Mouse (Mus musculus) stomach, embryonic 14.5 days (tissue): ENCODE measurements around the gene Myh14. TPM values are rescaled to one million over a fixed set of nuclear protein-coding genes. Genes with fewer than 3 reads are reported as not detected.
A peak's percentile ranks its signal among the peaks of the same experiment; 100 is the strongest.

ENCODE experiments used
- ATAC-seq: fragments of 200-750 bp; cut with Nextera tagmentation; 2 replicates; pipeline ENCODE4 v1.8.0; 2017; ENCODE audit warnings: low read depth, moderate TSS enrichment; ENCODE audit not compliant: insufficient number of reproducible peaks, insufficient read depth, low FRiP score
- H3K27ac ChIP-seq: fragments of 300-500 bp; sonication (generic); 2 replicates; pipeline ENCODE4 v1.5.1; 2014; ENCODE audit warnings: mild to moderate bottlenecking, low read length, moderate library complexity, mixed read lengths
- H3K27me3 ChIP-seq: fragments of 300-500 bp; sonication (generic); 2 replicates; pipeline ENCODE4 v1.6.1; 2014; ENCODE audit warnings: low read length, control low read depth, mixed read lengths; ENCODE audit not compliant: control insufficient read depth, insufficient read depth
- H3K36me3 ChIP-seq: fragments of 300-500 bp; sonication (generic); 2 replicates; pipeline ENCODE4 v1.6.1; 2014; ENCODE audit warnings: mild to moderate bottlenecking, control low read depth, low read length, moderate library complexity, mixed read lengths; ENCODE audit not compliant: control insufficient read depth, insufficient read depth
- H3K4me1 ChIP-seq: fragments of 300-500 bp; sonication (generic); 2 replicates; pipeline ENCODE4 v1.6.1; 2014; ENCODE audit warnings: low read length, control low read depth, mixed read lengths; ENCODE audit not compliant: control insufficient read depth, insufficient read depth
- H3K4me2 ChIP-seq: fragments of 300-500 bp; sonication (generic); replicated peaks from 2 replicates; pipeline ENCODE4 v1.6.1; 2014; ENCODE audit warnings: low read depth, low read length, control low read depth
- H3K4me3 ChIP-seq: fragments of 300-500 bp; sonication (generic); 2 replicates; pipeline ENCODE4 v1.5.1; 2014; ENCODE audit warnings: low read depth, low read length, control low read depth
- H3K9ac ChIP-seq: fragments of 300-500 bp; sonication (generic); replicated peaks from 2 replicates; pipeline ENCODE4 v1.6.1; 2014; ENCODE audit warnings: low read depth, mild to moderate bottlenecking, control low read depth, low read length, moderate library complexity, mixed read lengths
- H3K9me3 ChIP-seq: fragments of 300-500 bp; sonication (generic); 2 replicates; pipeline ENCODE4 v1.6.1; 2016; ENCODE audit warnings: low read depth, low read length, control low read depth; ENCODE audit not compliant: control insufficient read depth
- WGBS: fragments of 180-500 bp; shearing (Covaris S2); extraction: QIAGEN DNeasy Blood & Tissue Kit; methylation state at CpG from one replicate; pipeline ENCODE4 v1.1.7; 2014; 5-methylcytosine and 5-hydroxymethylcytosine counted together
- polyA plus RNA-seq: library from polyadenylated mRNA; unstranded; fragments of >200 nt; fragmentation: Nextera tagmentation; extraction: Ambion mirVana; gene quantifications from 2 replicates; pipeline ENCODE4 v1.2.1, GENCODE M21; 2014

Gene Myh14
- polyA plus RNA-seq, 1 experiment from 2014 or later, result 15.8 TPM

DNA sequence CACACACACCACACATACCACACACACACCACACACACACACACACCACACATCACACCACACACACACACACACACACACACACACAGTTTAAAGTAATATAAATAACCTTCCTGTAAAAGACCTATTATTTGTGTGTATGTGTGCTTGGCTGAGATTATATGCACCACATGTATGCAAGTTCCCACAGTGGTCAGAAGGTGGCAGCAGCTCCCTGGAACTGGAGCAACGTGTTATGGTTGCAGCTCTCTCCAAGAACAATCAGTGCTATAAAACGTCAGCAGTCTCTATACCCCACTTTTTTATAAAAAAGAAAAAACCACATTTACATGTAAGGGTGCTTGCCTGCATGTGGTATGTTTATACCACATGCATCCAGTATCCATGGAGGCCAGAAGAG, 4.2 kb downstream of the Myh14 start:
- Histone ChIP-seq H3K36me3 (no peaks in the 10 kb centered on the region), H3K4me2 (no peak overlapping the region), H3K9ac (no peak overlapping the region), H3K9me3 (no peaks in the 10 kb centered on the region), H3K4me3 (no peak overlapping the region), H3K4me1 (no peaks in the 10 kb centered on the region; the same call in 1 of the 2 replicates), H3K27me3 (no peaks in the 10 kb centered on the region), H3K27ac (no peak overlapping the region)
- ATAC-seq, result no peak
- 79% methylated on average over 2 of the region's 2 CpGs for WGBS

DNA sequence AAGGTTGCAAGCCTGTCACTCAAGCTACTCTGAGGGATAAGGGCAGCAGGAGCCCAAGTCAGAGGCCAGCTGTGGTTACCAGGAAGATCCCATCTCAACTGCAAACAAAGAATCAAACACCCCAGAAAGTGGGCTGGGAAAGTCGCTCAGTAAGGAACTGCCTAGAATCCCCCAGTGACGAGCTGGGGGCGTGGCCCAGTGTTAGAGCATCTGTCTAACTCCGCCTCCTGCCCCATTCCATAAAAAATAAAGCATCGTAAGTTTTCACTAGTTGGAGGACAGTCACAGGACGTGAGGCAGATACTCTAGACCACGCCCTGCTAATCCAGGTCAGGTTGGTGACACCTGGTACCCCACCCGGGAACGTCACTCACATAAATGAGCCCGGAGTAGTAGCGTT, 5.9 kb downstream of the Myh14 start:
- Histone ChIP-seq H3K4me3 (no peak overlapping the region), H3K27ac (no peak overlapping the region), H3K36me3 (no peaks in the 10 kb centered on the region), H3K4me1 (no peaks in the 10 kb centered on the region), H3K9ac (no peak overlapping the region), H3K9me3 (no peaks in the 10 kb centered on the region), H3K4me2 (no peak overlapping the region), H3K27me3 (no peaks in the 10 kb centered on the region)
- no peak for ATAC-seq
- 38% methylated on average over 11 of the region's 11 CpGs for WGBS

DNA sequence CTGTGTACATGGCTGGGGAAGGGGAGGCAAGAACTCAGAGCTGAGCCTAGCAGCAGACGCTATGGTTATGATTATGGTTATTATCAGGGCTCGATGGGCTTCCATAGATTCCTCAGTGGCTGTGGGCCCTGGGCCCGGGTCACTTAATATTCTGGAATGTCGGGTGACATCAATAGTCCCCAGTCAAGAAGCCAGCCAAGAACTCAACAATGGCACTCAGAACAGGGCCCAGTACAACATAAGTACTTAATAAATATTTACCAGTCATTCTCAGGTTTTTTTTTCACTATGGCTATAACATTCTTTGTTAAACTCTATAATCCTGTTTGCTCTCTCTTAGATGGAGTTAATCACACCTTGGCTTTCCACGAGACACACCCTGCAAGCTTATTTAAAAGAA, 7.1 kb downstream of the Myh14 start:
- no peak for ATAC-seq
- Histone ChIP-seq H3K9me3 (no peaks in the 10 kb centered on the region), H3K4me2 (no peak overlapping the region), H3K9ac (no peak overlapping the region), H3K36me3 (no peaks in the 10 kb centered on the region), H3K27ac (peak overlapping the region; percentile 29; the same call in 1 of the 2 replicates), H3K4me3 (no peak overlapping the region), H3K27me3 (no peaks in the 10 kb centered on the region), H3K4me1 (no peaks in the 10 kb centered on the region)
- 65% methylated on average over 5 of the region's 5 CpGs for WGBS

DNA sequence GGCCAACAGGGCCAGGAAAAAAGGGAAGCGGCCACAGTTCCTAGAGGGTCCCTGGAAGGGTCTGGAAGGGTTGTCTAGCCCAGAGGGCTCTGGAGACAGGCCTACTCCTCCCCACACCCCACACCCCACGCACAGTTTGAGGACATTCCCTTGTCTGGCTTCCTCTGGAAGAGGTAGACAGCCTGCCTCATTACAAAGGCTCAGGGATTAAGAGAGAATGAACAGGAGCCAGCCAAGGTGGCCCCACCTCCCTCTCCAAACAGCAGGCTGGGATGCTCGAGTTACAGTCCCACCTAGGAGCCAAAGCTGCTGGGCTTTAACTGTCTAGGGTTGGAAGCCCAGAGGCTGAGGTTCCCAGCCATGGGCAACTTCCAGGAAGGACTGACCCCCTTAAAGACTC, 8.1 kb downstream of the Myh14 start:
- Histone ChIP-seq H3K4me2 (peak overlapping the region; percentile 22; the same call in 1 of the 2 replicates), H3K9me3 (no peaks in the 10 kb centered on the region), H3K36me3 (no peaks in the 10 kb centered on the region), H3K4me3 (no peak overlapping the region), H3K27me3 (no peaks in the 10 kb centered on the region), H3K27ac (peak overlapping the region; percentile 84), H3K4me1 (no peaks in the 10 kb centered on the region), H3K9ac (no peak overlapping the region)
- 11% methylated on average over 3 of the region's 3 CpGs for WGBS
- ATAC-seq, result peak; percentile 46

DNA sequence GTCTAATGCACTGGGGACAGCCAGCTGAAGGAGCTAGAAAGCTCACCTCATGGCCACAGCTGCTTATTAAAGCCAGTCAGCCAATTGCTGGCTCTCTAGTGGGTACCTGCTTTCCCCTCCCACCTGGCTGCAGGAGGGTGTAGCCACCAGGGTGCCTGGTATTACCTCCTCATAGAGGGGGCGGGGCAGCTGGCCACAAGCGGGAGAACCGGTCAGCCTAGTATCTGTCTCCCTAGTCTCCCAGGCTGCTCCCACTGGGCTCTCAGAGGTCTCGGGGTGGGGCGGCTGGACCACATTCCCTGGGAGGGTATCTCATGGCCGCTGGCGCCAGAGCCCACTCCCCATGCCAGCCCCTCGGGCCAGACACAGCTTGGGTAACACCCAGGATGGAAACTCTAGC, 8.5 kb downstream of the Myh14 start:
- Histone ChIP-seq H3K4me3 (no peak overlapping the region), H3K9me3 (no peaks in the 10 kb centered on the region), H3K9ac (no peak overlapping the region), H3K4me2 (peak overlapping the region; percentile 22; the same call in 1 of the 2 replicates), H3K27ac (peak overlapping the region; percentile 84), H3K27me3 (no peaks in the 10 kb centered on the region), H3K36me3 (no peaks in the 10 kb centered on the region), H3K4me1 (no peaks in the 10 kb centered on the region)
- WGBS, result 15% methylated on average over 8 of the region's 8 CpGs
- peak; percentile 92 for ATAC-seq

DNA sequence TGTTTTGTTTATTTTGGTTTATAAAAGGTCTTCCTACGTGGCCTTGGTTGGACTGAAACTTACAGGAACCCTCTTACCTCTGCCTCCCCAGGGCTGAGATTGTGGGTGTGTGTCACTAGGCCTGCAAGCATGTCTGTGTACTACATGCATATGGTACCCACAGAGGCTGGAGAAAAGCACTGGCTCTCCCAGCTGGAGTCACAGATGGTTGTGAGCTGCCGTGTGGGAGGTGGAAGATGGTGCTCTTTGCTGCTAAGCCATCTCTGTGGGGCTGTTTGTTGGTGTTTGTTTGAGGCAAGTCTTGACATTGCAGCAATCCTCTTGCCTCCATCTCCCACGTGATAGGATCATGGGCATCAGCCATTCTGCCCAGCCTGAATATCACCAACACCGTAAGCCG, 9.4 kb downstream of the Myh14 start:
- Histone ChIP-seq H3K4me1 (no peaks in the 10 kb centered on the region), H3K9ac (no peak overlapping the region), H3K27me3 (no peaks in the 10 kb centered on the region), H3K4me3 (no peak overlapping the region), H3K36me3 (no peaks in the 10 kb centered on the region), H3K4me2 (no peak overlapping the region), H3K9me3 (no peaks in the 10 kb centered on the region), H3K27ac (no peak overlapping the region)
- WGBS, result 78% methylated on average over 5 of the region's 5 CpGs
- no peak for ATAC-seq

DNA sequence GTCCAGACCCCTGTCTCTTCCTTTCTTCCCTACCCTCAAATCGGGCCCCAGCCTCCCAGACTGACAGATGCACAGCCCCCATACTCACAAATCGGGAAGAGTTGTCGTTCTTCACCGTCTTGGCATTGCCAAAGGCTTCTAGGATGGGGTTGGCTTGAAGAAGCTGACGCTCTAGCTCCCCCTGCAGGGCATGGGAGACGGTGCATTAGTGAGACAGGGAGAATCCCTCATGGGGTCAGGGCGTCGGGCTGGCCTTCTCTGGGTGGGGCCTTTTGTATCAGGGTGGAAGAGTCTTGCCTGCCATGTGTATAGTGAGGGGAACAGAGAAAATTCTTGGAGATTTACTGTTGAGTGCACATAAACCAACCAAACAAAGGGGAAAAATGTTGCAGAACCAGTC, 15.1 kb downstream of the Myh14 start:
- Histone ChIP-seq H3K4me3 (no peak overlapping the region), H3K36me3 (no peaks in the 10 kb centered on the region), H3K4me1 (0 out of 2 replicates have a peak, but pooled peaks cover 4% of the 10 kb centered on the region), H3K27ac (no peak overlapping the region), H3K9ac (no peak overlapping the region), H3K27me3 (no peaks in the 10 kb centered on the region), H3K9me3 (no peaks in the 10 kb centered on the region), H3K4me2 (no peak overlapping the region)
- WGBS, result 16% methylated on average over 8 of the region's 8 CpGs
- no peak for ATAC-seq

DNA sequence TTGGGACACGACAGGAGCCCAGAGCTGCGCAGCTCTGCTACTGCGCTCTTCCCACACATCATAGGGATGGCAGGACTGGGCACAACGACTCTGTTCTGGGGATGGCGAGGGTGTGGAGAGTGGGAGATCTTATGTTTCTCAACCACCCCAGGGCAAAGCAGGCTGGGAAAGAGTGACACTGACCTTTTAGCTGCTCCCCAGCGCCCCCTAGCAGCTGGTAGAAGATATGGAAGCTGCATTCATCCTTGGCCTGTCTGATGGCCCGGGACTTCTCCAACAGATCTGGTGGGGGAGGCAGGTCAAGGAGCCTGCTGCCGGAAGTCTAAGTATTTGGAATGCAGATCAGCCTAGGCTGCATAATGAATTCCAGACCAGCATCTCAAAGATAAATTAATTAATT, 16.9 kb downstream of the Myh14 start:
- WGBS, result 57% methylated on average over 8 of the region's 8 CpGs
- Histone ChIP-seq H3K4me2 (no peak overlapping the region), H3K27ac (no peak overlapping the region), H3K36me3 (no peaks in the 10 kb centered on the region), H3K27me3 (no peaks in the 10 kb centered on the region), H3K4me3 (no peak overlapping the region), H3K9ac (no peak overlapping the region), H3K9me3 (no peaks in the 10 kb centered on the region), H3K4me1 (0 out of 2 replicates have a peak, but pooled peaks cover 4% of the 10 kb centered on the region)
- no peak for ATAC-seq

DNA sequence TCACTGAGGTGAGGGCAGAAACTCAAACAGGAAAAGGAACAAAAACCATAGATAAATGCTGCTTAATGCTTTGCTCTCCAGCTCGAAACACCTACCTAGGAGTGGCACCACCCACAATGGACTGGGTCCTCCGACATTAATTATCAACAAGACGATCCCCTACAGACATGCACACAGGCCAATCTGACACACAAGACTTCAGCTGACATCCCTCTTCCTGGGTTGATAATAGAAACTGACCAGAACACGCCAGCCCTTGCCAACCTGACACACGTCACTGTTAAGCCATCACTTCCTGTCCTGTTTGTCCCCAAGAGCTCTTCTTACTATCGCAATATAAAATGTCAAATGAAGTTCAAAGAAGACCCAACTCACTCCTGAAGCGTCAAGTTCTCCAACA, 19.2 kb downstream of the Myh14 start:
- Histone ChIP-seq H3K27ac (no peak overlapping the region), H3K9me3 (no peaks in the 10 kb centered on the region), H3K4me3 (no peak overlapping the region), H3K4me1 (0 out of 2 replicates have a peak, but pooled peaks cover 4% of the 10 kb centered on the region), H3K9ac (no peak overlapping the region), H3K4me2 (no peak overlapping the region), H3K27me3 (no peaks in the 10 kb centered on the region), H3K36me3 (no peaks in the 10 kb centered on the region)
- no peak for ATAC-seq
- 70% methylated on average over 7 of the region's 7 CpGs for WGBS
